Mouse (Mus musculus): ENCODE data around the gene Gm45713. TPM values are rescaled to one million over a fixed set of nuclear protein-coding genes. Genes with fewer than 3 reads are reported as not detected.
"Not testable (repeated sequence)": the region's sequence is repeated elsewhere in the genome, so short reads cannot be mapped to it uniquely, and the experiment has no call there.

The Gm45713 gene
- total RNA-seq, 2 experiments from 2014 or later, result not detected

- intact Hi-C loops (cut with DNase I), result no loop called here
- no peak for DNase-seq (ENCODE audit: low spot score)
Measured at GRCm38 (mm10) chr7:45106441-45106840, 29.6 kb downstream of the Gm45713 start.

- no peak for DNase-seq (ENCODE audit: low spot score)
- intact Hi-C loops (cut with DNase I), result loop anchor here (2.0 kb wide), 1 partner anchor 15 kb away; no protein-coding TSS in a partner anchor
Measured at GRCm38 (mm10) chr7:45105491-45105890, 30.5 kb downstream of the Gm45713 start.

- intact Hi-C loops (cut with DNase I), result loop anchor here (2.0 kb wide), 1 partner anchor 16 kb away; no protein-coding TSS in a partner anchor
- DNase-seq (ENCODE audit: low spot score), result no peak
Measured at GRCm38 (mm10) chr7:45104941-45105340, 31.1 kb downstream of the Gm45713 start.

GRCm38 (mm10) chr7:45103652-45104180 is 32.3 kb downstream of the Gm45713 start, which contains the start of gene Fcgrt:
Gene Fcgrt (minus strand): TSS chr7:45103851.
- intact Hi-C loops (cut with DNase I), result loop anchor here (2.0 kb wide), 2 partner anchors 17 to 21 kb away; no protein-coding TSS in a partner anchor
- peak; percentile 96 for DNase-seq (ENCODE audit: low spot score)

- peak; percentile 39 for DNase-seq (ENCODE audit: low spot score)
- intact Hi-C loops (cut with DNase I), result loop anchor here (2.0 kb wide), 1 partner anchor 20 kb away; no protein-coding TSS in a partner anchor
Measured at GRCm38 (mm10) chr7:45102940-45103585, 33.0 kb downstream of the Gm45713 start.

- DNase-seq (ENCODE audit: low spot score), result no peak
- intact Hi-C loops (cut with DNase I), result loop anchor here (2.0 kb wide), 1 partner anchor 20 kb away; no protein-coding TSS in a partner anchor
Measured at GRCm38 (mm10) chr7:45102441-45102840, 33.6 kb downstream of the Gm45713 start.

- intact Hi-C loops (cut with DNase I), result no loop called here
- DNase-seq (ENCODE audit: low spot score), result no peak
Measured at GRCm38 (mm10) chr7:45100046-45100445, 36.0 kb downstream of the Gm45713 start.

GRCm38 (mm10) chr7:45098541-45099240 is 37.3 kb downstream of the Gm45713 start:
- intact Hi-C loops (cut with DNase I), result no loop called here
- DNase-seq (ENCODE audit: low spot score), result no peak

- DNase-seq (ENCODE audit: low spot score), result no peak
- intact Hi-C loops (cut with DNase I), result no loop called here
Measured at GRCm38 (mm10) chr7:45097479-45097878, 38.6 kb downstream of the Gm45713 start.

GRCm38 (mm10) chr7:45095965-45096364 is 40.1 kb downstream of the Gm45713 start:
- intact Hi-C loops (cut with DNase I); DNase-seq (ENCODE audit: low spot score): not testable (repeated sequence)

GRCm38 (mm10) chr7:45095367-45095766 is 40.7 kb downstream of the Gm45713 start:
- no peak for DNase-seq (ENCODE audit: low spot score)
- intact Hi-C loops (cut with DNase I), result no loop called here

GRCm38 (mm10) chr7:45094121-45094520 is 41.9 kb downstream of the Gm45713 start:
- intact Hi-C loops (cut with DNase I), result no loop called here
- no peak for DNase-seq (ENCODE audit: low spot score)

GRCm38 (mm10) chr7:45093516-45093905 is 42.5 kb downstream of the Gm45713 start:
- no peak for DNase-seq (ENCODE audit: low spot score)
- intact Hi-C loops (cut with DNase I), result no loop called here

- intact Hi-C loops (cut with DNase I), result no loop called here
- no peak for DNase-seq (ENCODE audit: low spot score)
Measured at GRCm38 (mm10) chr7:45092828-45093515, 43.1 kb downstream of the Gm45713 start.

GRCm38 (mm10) chr7:45092048-45092447 is 44.0 kb downstream of the Gm45713 start, which contains the start of gene Rcn3:
Gene Rcn3 (minus strand): TSS chr7:45092221.
- peak; percentile 88 for DNase-seq (ENCODE audit: low spot score)
- intact Hi-C loops (cut with DNase I), result no loop called here

GRCm38 (mm10) chr7:45091001-45091990 is 44.7 kb downstream of the Gm45713 start:
- peak; percentile 21 for DNase-seq (ENCODE audit: low spot score)

GRCm38 (mm10) chr7:45090251-45090977 is 45.6 kb downstream of the Gm45713 start:
- no peak for DNase-seq (ENCODE audit: low spot score)

More at GRCm38 (mm10) chr7:45091001-45091990, 44.7 kb downstream of the Gm45713 start:
- intact Hi-C loops (cut with DNase I), result no loop called here

GRCm38 (mm10) chr7:45088597-45088996 is 47.4 kb downstream of the Gm45713 start:
- intact Hi-C loops (cut with DNase I), result no loop called here
- DNase-seq (ENCODE audit: low spot score), result no peak

More at GRCm38 (mm10) chr7:45090251-45090977, 45.6 kb downstream of the Gm45713 start:
- intact Hi-C loops (cut with DNase I), result no loop called here

All from heart, postnatal 25 days (tissue).